Mouse (Mus musculus) neural tube, embryonic 14.5 days (tissue): ENCODE data around the gene Pik3cb. TPM values are rescaled to one million over a fixed set of nuclear protein-coding genes. Genes with fewer than 3 reads are reported as not detected.
A peak's percentile ranks its signal among the peaks of the same experiment; 100 is the strongest.

Experiments
- ATAC-seq: fragments of 200-750 bp; cut with Nextera tagmentation; 2 replicates; pipeline ENCODE4 v1.8.0; 2017; ENCODE audit warnings: low read depth, mild to moderate bottlenecking, moderate TSS enrichment, moderate library complexity
- H3K27ac ChIP-seq: fragments of 300-500 bp; sonication (generic); 2 replicates; pipeline ENCODE4 v1.5.1; 2014; ENCODE audit warnings: low read depth, mild to moderate bottlenecking, control low read depth, low read length, moderate library complexity, mixed read lengths
- H3K27me3 ChIP-seq: fragments of 300-500 bp; sonication (generic); 2 replicates; pipeline ENCODE4 v1.6.1; 2014; ENCODE audit warnings: low read length; ENCODE audit not compliant: control insufficient read depth, insufficient read depth
- H3K36me3 ChIP-seq: fragments of 300-500 bp; sonication (generic); 2 replicates; pipeline ENCODE4 v1.6.1; 2014; ENCODE audit warnings: low read length, mixed read lengths; ENCODE audit not compliant: control insufficient read depth, insufficient read depth
- H3K4me1 ChIP-seq: fragments of 300-500 bp; sonication (generic); 2 replicates; pipeline ENCODE4 v1.6.1; 2014; ENCODE audit warnings: low read length; ENCODE audit not compliant: control insufficient read depth, insufficient read depth
- H3K4me2 ChIP-seq: fragments of 300-500 bp; sonication (generic); 2 replicates; pipeline ENCODE4 v1.6.1; 2014; ENCODE audit warnings: mild to moderate bottlenecking, low read depth, low read length, control low read depth
- H3K4me3 ChIP-seq: fragments of 300-500 bp; sonication (generic); 2 replicates; pipeline ENCODE4 v1.5.1; 2014; ENCODE audit warnings: low read depth, low read length, control low read depth, mixed read lengths
- H3K9ac ChIP-seq: fragments of 300-500 bp; sonication (generic); replicated peaks from 2 replicates; pipeline ENCODE4 v1.6.1; 2014; ENCODE audit warnings: low read depth, mild to moderate bottlenecking, control low read depth, low read length, mixed read lengths
- H3K9me3 ChIP-seq: fragments of 300-500 bp; sonication (generic); 2 replicates; pipeline ENCODE4 v1.6.1; 2016; ENCODE audit warnings: low read length; ENCODE audit not compliant: control insufficient read depth
- WGBS: fragments of 180-500 bp; shearing (Covaris S2); extraction: QIAGEN DNeasy Blood & Tissue Kit; methylation state at CpG from one replicate; pipeline ENCODE4 v1.1.7; 2014; 5-methylcytosine and 5-hydroxymethylcytosine counted together
- polyA plus RNA-seq: library from polyadenylated mRNA; unstranded; fragments of >200 nt; fragmentation: Nextera tagmentation; extraction: Ambion mirVana; gene quantifications from 2 replicates; pipeline ENCODE4 v1.2.1, GENCODE M21; 2014

Gene Pik3cb
- polyA plus RNA-seq, 1 experiment from 2014 or later: 6.7 TPM

GRCm38 (mm10) chr9:99158203-99158632, 17.8 kb upstream of the Pik3cb start:
- Histone ChIP-seq H3K27me3 (no peaks in the 10 kb centered on the region), H3K27ac (no peak overlapping the region), H3K4me1 (no peaks in the 10 kb centered on the region), H3K9me3 (no peaks in the 10 kb centered on the region), H3K4me3 (no peak overlapping the region), H3K9ac (no peak overlapping the region), H3K36me3 (no peaks in the 10 kb centered on the region), H3K4me2 (no peak overlapping the region)
- ATAC-seq: no peak
- 75% methylated on average over 7 of the region's 7 CpGs for WGBS

- no peak for ATAC-seq
- Histone ChIP-seq H3K36me3 (no peaks in the 10 kb centered on the region), H3K4me1 (no peaks in the 10 kb centered on the region), H3K9ac (no peak overlapping the region), H3K9me3 (no peaks in the 10 kb centered on the region), H3K27ac (no peak overlapping the region), H3K4me3 (no peak overlapping the region), H3K4me2 (no peak overlapping the region), H3K27me3 (no peaks in the 10 kb centered on the region)
- WGBS: 10% methylated on average over 3 of the region's 3 CpGs
These were observed 13.2 kb upstream of the Pik3cb start for GRCm38 (mm10) chr9:99153655-99154054.

GRCm38 (mm10) chr9:99152699-99153490, 12.5 kb upstream of the Pik3cb start:
- Histone ChIP-seq H3K36me3 (no peaks in the 10 kb centered on the region), H3K9ac (no peak overlapping the region), H3K27me3 (no peaks in the 10 kb centered on the region), H3K4me1 (no peaks in the 10 kb centered on the region), H3K27ac (no peak overlapping the region), H3K4me2 (no peak overlapping the region), H3K4me3 (no peak overlapping the region), H3K9me3 (no peaks in the 10 kb centered on the region)
- 10% methylated on average over 9 of the region's 9 CpGs for WGBS
- no peak; the same call in 1 of the 2 replicates for ATAC-seq

- no peak overlapping the region for H3K4me3 ChIP-seq
- H3K9ac ChIP-seq: no peak overlapping the region
- WGBS: 90% methylated on average over 27 of the region's 27 CpGs
- no peaks in the 10 kb centered on the region for H3K27me3 ChIP-seq
- no peak for ATAC-seq
- no peaks in the 10 kb centered on the region for H3K9me3 ChIP-seq
- H3K4me2 ChIP-seq: no peak overlapping the region
- H3K4me1 ChIP-seq: no peaks in the 10 kb centered on the region
- no peak overlapping the region for H3K27ac ChIP-seq
- H3K36me3 ChIP-seq: no peaks in the 10 kb centered on the region
These were observed 6.7 kb upstream of the Pik3cb start for GRCm38 (mm10) chr9:99146855-99147735.

- H3K27ac ChIP-seq: no peak overlapping the region
- 63% methylated on average over 6 of the region's 6 CpGs for WGBS
- ATAC-seq: no peak
- H3K4me2 ChIP-seq: no peak overlapping the region
- H3K4me3 ChIP-seq: no peak overlapping the region
- no peak overlapping the region for H3K9ac ChIP-seq
- H3K9me3 ChIP-seq: no peaks in the 10 kb centered on the region
- peaks cover 5% of the 10 kb centered on the region; the same call in 1 of the 2 replicates for H3K4me1 ChIP-seq
- no peaks in the 10 kb centered on the region for H3K27me3 ChIP-seq
- H3K36me3 ChIP-seq: no peaks in the 10 kb centered on the region
These were observed 5.3 kb upstream of the Pik3cb start for GRCm38 (mm10) chr9:99145756-99146155.

- H3K27ac ChIP-seq: no peak overlapping the region
- no peak overlapping the region for H3K4me3 ChIP-seq
- H3K9me3 ChIP-seq: no peaks in the 10 kb centered on the region
- no peak overlapping the region for H3K9ac ChIP-seq
- H3K4me1 ChIP-seq: peaks cover 5% of the 10 kb centered on the region; the same call in 1 of the 2 replicates
- H3K4me2 ChIP-seq: no peak overlapping the region
- no peaks in the 10 kb centered on the region for H3K36me3 ChIP-seq
- no peak for ATAC-seq
- H3K27me3 ChIP-seq: no peaks in the 10 kb centered on the region
- 53% methylated on average over 7 of the region's 7 CpGs for WGBS
These were observed 4.1 kb upstream of the Pik3cb start for GRCm38 (mm10) chr9:99144416-99144989.

- no peaks in the 10 kb centered on the region for H3K9me3 ChIP-seq
- no peak overlapping the region for H3K4me3 ChIP-seq
- H3K27me3 ChIP-seq: no peaks in the 10 kb centered on the region
- no peak overlapping the region for H3K9ac ChIP-seq
- H3K4me2 ChIP-seq: no peak overlapping the region
- no peaks in the 10 kb centered on the region for H3K36me3 ChIP-seq
- H3K4me1 ChIP-seq: peaks cover 15% of the 10 kb centered on the region
- no peak for ATAC-seq
- WGBS: 82% methylated on average over 8 of the region's 8 CpGs
- H3K27ac ChIP-seq: no peak overlapping the region
These were observed 1.2 kb upstream of the Pik3cb start for GRCm38 (mm10) chr9:99141618-99142017.

- H3K27me3 ChIP-seq: no peaks in the 10 kb centered on the region
- no peak overlapping the region for H3K4me3 ChIP-seq
- peaks cover 15% of the 10 kb centered on the region for H3K4me1 ChIP-seq
- peak overlapping the region; percentile 65; the same call in 1 of the 2 replicates for H3K4me2 ChIP-seq
- 46% methylated on average over 3 of the region's 3 CpGs for WGBS
- ATAC-seq: no peak
- H3K9ac ChIP-seq: no peak overlapping the region
- H3K9me3 ChIP-seq: no peaks in the 10 kb centered on the region
- no peaks in the 10 kb centered on the region for H3K36me3 ChIP-seq
- no peak overlapping the region for H3K27ac ChIP-seq
These were observed 750 bp upstream of the Pik3cb start for GRCm38 (mm10) chr9:99141171-99141570.
